Mouse (Mus musculus) thymus, adult 2 months (tissue): ENCODE data around the gene Gas2l2.

Experiments
- CTCF ChIP-seq: fragments of 200-500 bp; IDR thresholded peaks from 2 replicates; pipeline ENCODE4 v1.5.1; 2012; ENCODE audit warnings: mild to moderate bottlenecking, control low read depth, low read length, moderate library complexity, borderline replicate concordance; ENCODE audit not compliant: control insufficient read depth, poor library complexity, insufficient read depth; ENCODE audit errors: extremely low read depth
- POLR2A ChIP-seq: fragments of 200-500 bp; IDR thresholded peaks from 2 replicates; pipeline ENCODE4 v1.6.1; 2012; ENCODE audit warnings: mild to moderate bottlenecking, low read length, control low read depth, moderate library complexity; ENCODE audit not compliant: control insufficient read depth, poor library complexity, insufficient read depth; ENCODE audit errors: extremely low read depth

DNA sequence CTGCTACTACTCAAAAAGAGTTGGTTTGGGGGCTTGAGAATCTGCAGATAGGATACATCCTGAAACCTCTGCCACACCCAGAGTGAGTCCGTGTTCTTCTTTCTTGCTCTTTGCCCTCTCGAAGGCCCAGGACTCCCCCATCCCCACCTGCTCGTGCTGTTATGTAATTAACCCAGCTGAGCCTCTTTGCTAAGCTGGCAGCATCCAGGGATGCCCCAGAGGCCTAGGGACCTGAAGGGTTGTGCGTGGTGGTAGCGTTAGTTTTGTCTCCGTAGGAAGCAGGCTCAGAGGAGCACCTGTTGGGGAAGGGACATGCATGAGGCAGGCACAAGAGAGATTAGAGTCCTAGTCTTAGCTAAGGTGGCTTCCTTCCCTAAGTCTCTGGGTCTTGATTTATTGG, 18.7 kb downstream of the Gas2l2 start:
- TF ChIP-seq POLR2A (no peak), CTCF (no peak)
